Mouse (Mus musculus) brain, embryonic 14.5 days (tissue): Measurements from ENCODE around the gene Akap13.

Experiments used
- CTCF ChIP-seq: fragments of 200-500 bp; IDR thresholded peaks from 2 replicates; pipeline ENCODE4 v1.5.1; 2012; ENCODE audit warnings: inconsistent platforms, mild to moderate bottlenecking, moderate library complexity, borderline replicate concordance; ENCODE audit not compliant: insufficient read depth, insufficient read length; ENCODE audit errors: extremely low read depth
- POLR2A ChIP-seq: fragments of 200-500 bp; IDR thresholded peaks from 2 replicates; pipeline ENCODE4 v1.6.1; 2012; ENCODE audit warnings: mild to moderate bottlenecking, inconsistent platforms, borderline replicate concordance; ENCODE audit not compliant: poor library complexity, insufficient read depth, insufficient read length, severe bottlenecking; ENCODE audit errors: extremely low read depth

- no peak for TF ChIP-seq POLR2A
- TF ChIP-seq CTCF = no peak
Measured at GRCm38 (mm10) chr7:75781298-75781947, 326.1 kb downstream of the Akap13 start.
